Mouse (Mus musculus) liver, postnatal 0 days (tissue): ENCODE data around the gene Ralgps1.

Experiments used
- CTCF ChIP-seq: sonication (generic); IDR thresholded peaks from 2 replicates; pipeline ENCODE4 v1.5.1; 2016; ENCODE audit warnings: antibody characterized with exemption, low read depth
- EP300 ChIP-seq: IDR thresholded peaks from 2 replicates; pipeline ENCODE4 v1.6.1; 2016; ENCODE audit warnings: antibody characterized with exemption, low read depth, mild to moderate bottlenecking

- TF ChIP-seq CTCF (no peak), EP300 (no peak)
Observed at GRCm38 (mm10) chr2:33412111-33412510, 40.8 kb upstream of the Ralgps1 start.
